ENCODE assay signal across 10 mouse cellular contexts in genomic region chr1:97553485-97554474, GRCm38 (mm10).
DNase-seq lines count a peak whose midpoint lies in the region; ATAC-seq lines count a peak whose summit lies in the region.
"Had no signal": no experiment of that assay in that cellular context is flagged by ENCODE, and none has a peak within 500 bp of the region (broad histone marks: within the 10 kb centered on the region; RNA-seq: fewer than 3 reads in every experiment).

No protein-coding gene starts in this region.

- H3K4me3 ChIP-seq in hindbrain, embryonic 12.5 days, result no peak overlapping the region
- H3K4me3 ChIP-seq in midbrain, embryonic 10.5 days, result no peak overlapping the region
- H3K4me3 ChIP-seq in intestine, embryonic 16.5 days (ENCODE audit: low read length), result no peak overlapping the region
- H3K4me3 ChIP-seq: limb, embryonic 13.5 days had no signal

- H3K27ac ChIP-seq in hindbrain, embryonic 12.5 days, result no peak overlapping the region
- peak overlapping the region; percentile 30 for H3K27ac ChIP-seq in midbrain, embryonic 10.5 days (replicated peaks)
- no peak overlapping the region for H3K27ac ChIP-seq in intestine, embryonic 16.5 days (ENCODE audit: low read length)
- H3K27ac ChIP-seq: kidney, postnatal 0 days; limb, embryonic 13.5 days had no signal

- DNase-seq in right cerebral cortex, adult 18-20 months, result peak; percentile 6
- no peak for DNase-seq in right cerebral cortex, postnatal 4 days
- DNase-seq in midbrain, embryonic 10.5 days (ENCODE audit: low spot score), result no peak
- DNase-seq in natural killer cell, adult 2 months (ENCODE audit: low spot score in 2 of 2), result no peak
- DNase-seq: gastrocnemius, postnatal 14 days had no signal

- no peaks in the 10 kb centered on the region for H3K36me3 ChIP-seq in hindbrain, embryonic 12.5 days
- H3K36me3 ChIP-seq in midbrain, embryonic 10.5 days, result no peaks in the 10 kb centered on the region
- H3K36me3 ChIP-seq in intestine, embryonic 16.5 days (ENCODE audit: control insufficient read depth, insufficient read depth, low read length), result no peaks in the 10 kb centered on the region
- H3K36me3 ChIP-seq: limb, embryonic 13.5 days had no signal

- H3K9me3 ChIP-seq in hindbrain, embryonic 12.5 days (replicated peaks), result no peaks in the 10 kb centered on the region
- no peaks in the 10 kb centered on the region for H3K9me3 ChIP-seq in midbrain, embryonic 10.5 days (replicated peaks)
- no peaks in the 10 kb centered on the region for H3K9me3 ChIP-seq in intestine, embryonic 16.5 days (ENCODE audit: control insufficient read depth, low read length)
- H3K9me3 ChIP-seq: limb, embryonic 13.5 days had no signal

- WGBS in hindbrain, embryonic 12.5 days, result 69% methylated on average over 8 of the region's 8 CpGs
- 81% methylated on average over 8 of the region's 8 CpGs for WGBS in midbrain, embryonic 10.5 days
- 86% methylated on average over 8 of the region's 8 CpGs for WGBS in intestine, embryonic 16.5 days

- no peak overlapping the region for H3K4me2 ChIP-seq in hindbrain, embryonic 12.5 days (replicated peaks)
- H3K4me2 ChIP-seq in intestine, embryonic 16.5 days (ENCODE audit: low read depth, low read length), result no peak overlapping the region
- H3K4me2 ChIP-seq: limb, embryonic 13.5 days had no signal

- H3K4me1 ChIP-seq in hindbrain, embryonic 12.5 days, result peaks cover 3% of the 10 kb centered on the region; the same call in 1 of the 2 replicates
- peaks cover 11% of the 10 kb centered on the region for H3K4me1 ChIP-seq in midbrain, embryonic 10.5 days
- no peaks in the 10 kb centered on the region for H3K4me1 ChIP-seq in intestine, embryonic 16.5 days (ENCODE audit: control insufficient read depth, insufficient read depth, low read length)
- H3K4me1 ChIP-seq: limb, embryonic 13.5 days had no signal

- H3K27me3 ChIP-seq in hindbrain, embryonic 12.5 days, result no peaks in the 10 kb centered on the region
- no peaks in the 10 kb centered on the region for H3K27me3 ChIP-seq in midbrain, embryonic 10.5 days (ENCODE audit: low read depth, poor library complexity, severe bottlenecking)
- H3K27me3 ChIP-seq in intestine, embryonic 16.5 days (replicated peaks; ENCODE audit: control insufficient read depth, insufficient read depth, low read length), result no peaks in the 10 kb centered on the region
- H3K27me3 ChIP-seq: limb, embryonic 13.5 days had no signal

- no peak overlapping the region for H3K9ac ChIP-seq in hindbrain, embryonic 12.5 days
- no peak overlapping the region for H3K9ac ChIP-seq in intestine, embryonic 16.5 days (ENCODE audit: low read depth, low read length)
- H3K9ac ChIP-seq: limb, embryonic 13.5 days had no signal

- ATAC-seq in hindbrain, embryonic 12.5 days (ENCODE audit: low FRiP score), result peak; percentile 76
- ATAC-seq in megakaryocyte progenitor cell, adult 5-6 weeks (replicated peaks; ENCODE audit: poor library complexity), result no peak
- no peak for ATAC-seq in intestine, embryonic 16.5 days
